Mouse (Mus musculus): ENCODE results near the gene Tusc2.

- TF ChIP-seq POLR2A (IDR thresholded peaks at IDR 0.05; ENCODE audit: borderline replicate concordance, extremely low read depth, insufficient read depth, insufficient read length, poor library complexity, severe bottlenecking) (no peak), CTCF (IDR thresholded peaks at IDR 0.05; ENCODE audit: borderline replicate concordance, extremely low read depth, insufficient read depth, insufficient read length) (no peak)
Observed at GRCm38 (mm10) chr9:107601275-107601674, 38.2 kb downstream of the Tusc2 start.

Measured in brain, embryonic 14.5 days (tissue).